Mouse (Mus musculus): Measurements from ENCODE around the gene Krit1.
"Not testable (repeated sequence)": the region's sequence is repeated elsewhere in the genome, so short reads cannot be mapped to it uniquely, and the experiment has no call there.

The Krit1 gene

GRCm38 (mm10) chr5:3802433-3803291, at the start of gene Krit1, which contains the start of gene Ankib1:
TSS of gene Krit1 (plus strand) at chr5:3803184.
TSS of gene Ankib1 (minus strand) at chr5:3802925.
- in situ Hi-C loops (cut with MboI, MseI): loop anchor here (5.0 to 10.0 kb wide), 2 partner anchors 80 to 458 kb away; partner anchors contain the start of gene Cdk6 (in 1 of the 2)

GRCm38 (mm10) chr5:3771512-3771911, 31.5 kb upstream of the Krit1 start:
- in situ Hi-C loops (cut with MboI, MseI): loop anchor here in 1 of 2 experiments (5.0 kb wide), 1 partner anchor 94 kb away; no protein-coding TSS in a partner anchor

GRCm38 (mm10) chr5:3772017-3772416, 31.0 kb upstream of the Krit1 start:
- in situ Hi-C loops (cut with MboI, MseI): loop anchor here in 1 of 2 experiments (5.0 kb wide), 1 partner anchor 95 kb away; no protein-coding TSS in a partner anchor

GRCm38 (mm10) chr5:3782670-3783069, 20.3 kb upstream of the Krit1 start:
- in situ Hi-C loops (cut with MboI, MseI): no loop called here

DNA sequence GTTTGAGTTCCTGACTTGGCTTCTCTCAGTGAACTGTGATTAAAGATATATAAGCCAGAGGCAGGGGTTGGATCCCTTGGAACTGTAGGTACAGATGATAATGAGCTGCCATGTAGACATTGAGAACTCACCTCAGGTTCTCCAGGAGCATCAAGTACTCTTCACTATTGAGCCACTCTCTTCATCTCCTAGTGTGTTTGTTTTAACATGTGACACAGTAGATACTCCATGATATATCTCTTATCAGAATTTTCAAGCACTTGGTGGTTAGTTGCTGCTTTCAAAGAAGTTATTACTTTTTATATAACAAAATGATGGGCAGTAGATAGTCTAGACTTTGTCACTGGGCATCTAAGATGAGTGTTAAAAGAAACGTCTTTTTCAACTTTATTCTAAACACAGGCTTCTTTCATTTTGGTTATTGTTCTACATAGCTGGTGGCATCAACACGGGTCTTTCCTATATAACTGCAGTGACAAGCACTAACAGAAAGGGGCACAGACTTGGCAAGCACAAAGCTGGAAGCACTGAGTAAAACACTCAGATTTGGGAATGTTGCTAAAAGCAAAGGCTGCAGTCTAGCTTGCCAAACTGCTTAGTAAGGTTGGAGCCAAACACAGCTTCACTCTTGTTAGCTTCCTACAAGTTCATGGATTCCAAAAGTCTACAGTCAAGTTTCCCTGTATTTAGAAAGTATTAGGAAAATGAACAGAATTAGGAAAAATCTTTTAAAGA, 18.9 kb upstream of the Krit1 start:
- in situ Hi-C loops (cut with MboI, MseI): no loop called here

GRCm38 (mm10) chr5:3784751-3785496, 18.1 kb upstream of the Krit1 start:
- in situ Hi-C loops (cut with MboI, MseI): no loop called here

- in situ Hi-C loops (cut with MboI, MseI): no loop called here
Observed at GRCm38 (mm10) chr5:3787548-3787947, 15.4 kb upstream of the Krit1 start.

DNA sequence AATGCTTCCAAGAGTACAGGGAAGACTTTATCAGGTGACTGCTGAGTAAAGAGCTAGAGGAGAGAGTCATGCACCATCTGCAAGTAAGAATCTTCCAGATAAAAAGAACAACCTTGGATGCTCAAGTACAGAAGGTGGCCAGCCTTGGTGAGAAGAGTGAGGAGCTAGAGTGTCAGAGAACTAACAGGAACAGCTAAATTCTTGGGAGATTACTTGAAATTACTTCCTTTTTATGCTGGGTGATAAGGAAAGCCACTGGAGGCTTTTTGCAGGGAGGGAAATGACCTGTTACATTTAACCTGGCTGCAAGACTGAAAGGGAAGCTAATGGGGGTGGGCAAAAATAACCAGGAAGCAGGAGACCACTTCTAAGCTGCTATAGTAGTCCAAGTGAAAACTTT, 11.9 kb upstream of the Krit1 start:
- in situ Hi-C loops (cut with MboI, MseI): no loop called here

DNA sequence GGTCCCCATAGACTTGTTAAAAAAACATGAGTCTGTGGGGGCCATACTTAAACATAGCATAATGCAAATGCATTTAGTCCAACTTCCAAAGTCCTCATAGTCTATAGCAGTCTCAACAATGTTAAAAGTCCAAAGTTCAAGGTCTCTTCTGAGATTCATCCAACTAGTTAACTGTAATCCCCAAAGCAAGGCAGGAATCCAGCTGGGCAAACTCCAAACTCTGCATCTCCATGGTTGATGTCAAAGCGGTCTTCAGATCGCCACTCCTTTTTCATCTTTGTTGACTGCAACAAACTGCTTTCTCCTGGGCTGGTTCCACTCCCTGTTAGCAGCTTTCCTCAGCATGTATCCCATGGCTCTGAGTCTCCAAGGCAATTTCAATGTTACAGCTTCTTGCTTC, 5.9 kb upstream of the Krit1 start:
- in situ Hi-C loops (cut with MboI, MseI): not testable (repeated sequence)

DNA sequence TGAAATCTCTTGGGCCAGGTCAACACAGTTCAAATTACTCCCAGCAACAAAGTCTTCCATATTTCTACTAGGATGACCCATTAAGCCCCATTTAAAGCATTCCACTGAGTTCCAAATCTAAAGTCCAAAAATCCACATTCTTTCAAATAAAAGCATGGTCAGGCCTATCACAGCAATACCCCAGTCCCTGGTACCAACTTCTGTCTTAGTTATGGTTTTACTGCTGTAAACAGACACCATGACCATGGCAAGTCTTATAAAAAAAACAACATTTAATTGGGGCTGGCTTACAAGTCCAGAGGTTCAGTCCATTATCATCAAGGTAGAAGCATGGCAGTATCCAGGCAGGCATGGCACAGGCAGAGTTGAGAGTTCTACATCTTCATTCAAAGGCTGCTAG, 4.3 kb upstream of the Krit1 start:
- in situ Hi-C loops (cut with MboI, MseI): not testable (repeated sequence)

DNA sequence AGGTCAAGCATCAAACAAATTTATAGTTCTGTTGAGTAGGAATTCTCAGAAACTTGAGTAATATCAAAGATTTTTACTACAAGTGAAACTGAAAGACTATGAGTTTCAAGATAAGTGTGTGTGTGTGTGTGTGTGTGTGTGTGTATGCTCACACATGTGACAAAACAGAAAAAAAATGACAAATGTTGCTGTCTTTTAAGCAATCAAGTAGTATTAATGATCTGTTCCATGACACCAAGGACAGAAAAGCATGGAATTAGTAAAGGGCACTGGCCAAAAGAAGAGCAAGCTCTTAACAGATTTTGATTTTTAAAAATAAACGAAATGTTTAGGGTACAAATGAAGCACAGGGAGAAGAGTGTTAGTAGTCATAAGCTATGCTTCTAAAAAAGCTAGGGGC, 2.9 kb upstream of the Krit1 start:
- in situ Hi-C loops (cut with MboI, MseI): loop anchor here (5.0 to 10.0 kb wide), 2 partner anchors 82 to 455 kb away; partner anchors contain the start of gene Cdk6 (in 1 of the 2)

DNA sequence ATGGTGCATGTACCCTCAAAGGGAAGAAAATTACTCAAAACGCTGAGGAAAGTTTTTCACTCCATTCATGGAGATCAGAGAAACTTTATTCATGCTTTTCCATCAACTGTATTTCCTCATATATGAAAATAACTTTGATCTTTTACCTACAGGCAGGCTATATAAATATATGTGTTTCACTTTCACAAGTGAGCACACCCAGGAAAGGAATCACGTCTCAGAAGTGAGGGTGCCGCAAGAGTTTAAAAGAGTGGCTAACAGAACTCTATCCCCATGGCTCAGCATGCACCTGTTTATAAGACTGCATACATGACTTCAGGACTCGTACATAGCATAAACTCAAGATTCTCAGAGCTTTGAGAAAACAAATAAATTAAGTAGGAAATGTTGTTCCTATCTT, 2.1 kb upstream of the Krit1 start:
- in situ Hi-C loops (cut with MboI, MseI): loop anchor here (5.0 to 10.0 kb wide), 2 partner anchors 81 to 456 kb away; partner anchors contain the start of gene Cdk6 (in 1 of the 2)

- in situ Hi-C loops (cut with MboI, MseI): loop anchor here (5.0 to 10.0 kb wide), 2 partner anchors 80 to 457 kb away; partner anchors contain the start of gene Cdk6 (in 1 of the 2)
Observed at GRCm38 (mm10) chr5:3801672-3802432, 1.1 kb upstream of the Krit1 start.

- in situ Hi-C loops (cut with MboI, MseI): loop anchor here (5.0 to 10.0 kb wide), 2 partner anchors 79 to 459 kb away; partner anchors contain the start of gene Cdk6 (in 1 of the 2)
Observed at GRCm38 (mm10) chr5:3803292-3804165, 545 bp downstream of the Krit1 start.

- in situ Hi-C loops (cut with MboI, MseI): loop anchor here in 1 of 2 experiments (10.0 kb wide), 1 partner anchor 464 kb away; the partner anchor contains the start of gene Cdk6
Observed at GRCm38 (mm10) chr5:3808472-3808871, 5.5 kb downstream of the Krit1 start.

DNA sequence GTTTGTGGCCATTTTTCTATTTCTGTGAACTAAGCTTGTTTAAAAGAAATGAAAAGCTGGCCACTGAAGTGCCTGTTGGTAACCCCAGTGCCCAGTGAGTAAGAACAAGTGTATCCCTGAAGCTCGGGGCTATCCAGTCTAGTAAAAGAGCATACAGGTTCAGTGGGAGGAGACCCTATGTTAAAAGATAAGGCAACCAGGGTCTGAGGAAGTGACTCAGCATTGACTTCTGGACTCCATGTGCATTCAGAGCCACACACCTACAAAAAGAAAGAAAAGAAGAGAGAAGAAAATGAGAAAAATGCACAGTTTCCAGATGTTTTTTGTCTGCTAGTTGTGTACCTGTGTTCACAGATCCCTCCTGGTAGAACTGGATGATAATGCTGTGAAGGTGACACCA, 31.1 kb downstream of the Krit1 start:
- in situ Hi-C loops (cut with MboI, MseI): no loop called here

DNA sequence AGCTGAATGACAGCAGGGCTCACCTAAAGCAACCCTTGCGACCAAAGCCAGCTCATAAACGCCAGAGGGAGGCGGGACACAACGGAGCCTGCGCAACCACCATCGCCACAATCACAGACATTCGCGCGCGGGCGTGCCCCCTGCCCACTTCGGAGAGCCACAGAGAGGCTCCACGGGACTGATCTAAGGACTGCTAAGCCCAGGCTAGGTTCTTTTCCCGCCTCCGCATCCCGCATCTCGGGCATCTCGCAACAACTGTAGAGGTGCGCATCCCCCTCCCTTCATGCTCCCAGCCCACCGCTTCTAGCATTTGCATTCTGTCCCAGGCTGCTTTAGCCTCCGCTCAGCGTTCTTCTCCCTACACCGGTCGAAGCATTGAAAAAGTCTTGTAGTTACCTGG, 42.0 kb downstream of the Krit1 start, which contains the start of gene Lrrd1:
Lrrd1 (plus strand) TSS at position 148 of the 400 bp plus-strand sequence.
- in situ Hi-C loops (cut with MboI, MseI): no loop called here

- in situ Hi-C loops (cut with MboI, MseI): loop anchor here in 1 of 2 experiments (25.0 kb wide), 1 partner anchor 717 kb away; no protein-coding TSS in a partner anchor
Observed at GRCm38 (mm10) chr5:3870161-3870560, 67.2 kb downstream of the Krit1 start.

- in situ Hi-C loops (cut with MboI, MseI): loop anchor here in 1 of 2 experiments (25.0 kb wide), 1 partner anchor 715 kb away; no protein-coding TSS in a partner anchor
Observed at GRCm38 (mm10) chr5:3872348-3872747, 69.4 kb downstream of the Krit1 start.
